Mouse (Mus musculus) testis, adult 2 months (tissue): Measurements from ENCODE around the gene Zdhhc24. TPM values are rescaled to one million over a fixed set of nuclear protein-coding genes. Genes with fewer than 3 reads are reported as not detected.

Experiments
- H3K27ac ChIP-seq: fragments of 200-500 bp; 2 replicates; pipeline ENCODE4 v1.5.1; 2012; ENCODE audit warnings: low read depth, low read length; ENCODE audit not compliant: control insufficient read depth, insufficient read depth
- H3K27me3 ChIP-seq: fragments of 200-500 bp; 2 replicates; pipeline ENCODE4 v1.6.1; 2012; ENCODE audit warnings: mild to moderate bottlenecking, low read length, moderate library complexity; ENCODE audit not compliant: control insufficient read depth, insufficient read depth
- H3K36me3 ChIP-seq: fragments of 200-500 bp; 2 replicates; pipeline ENCODE4 v1.6.1; 2012; ENCODE audit warnings: mild to moderate bottlenecking, low read length; ENCODE audit not compliant: control insufficient read depth, insufficient read depth
- H3K4me1 ChIP-seq: fragments of 200-500 bp; 2 replicates; pipeline ENCODE4 v1.6.1; 2012; ENCODE audit warnings: low read length; ENCODE audit not compliant: control insufficient read depth, insufficient read depth
- H3K4me3 ChIP-seq: fragments of 200-500 bp; 2 replicates; pipeline ENCODE4 v1.5.1; 2012; ENCODE audit warnings: low read depth, mild to moderate bottlenecking, low read length, moderate library complexity, mixed read lengths; ENCODE audit not compliant: control insufficient read depth
- CTCF ChIP-seq: fragments of 200-500 bp; IDR thresholded peaks from 2 replicates; pipeline ENCODE4 v1.5.1; 2012; ENCODE audit warnings: low read depth, mild to moderate bottlenecking, inconsistent platforms, low read length, moderate library complexity; ENCODE audit not compliant: control insufficient read depth, insufficient read depth, insufficient replicate concordance
- POLR2A ChIP-seq: fragments of 200-500 bp; IDR thresholded peaks from 2 replicates; pipeline ENCODE4 v1.6.1; 2012; ENCODE audit warnings: low read depth, mild to moderate bottlenecking, inconsistent platforms, low read length, moderate library complexity; ENCODE audit not compliant: control insufficient read depth
- polyA plus RNA-seq: library from polyadenylated mRNA; depleted of rRNA; stranded (reverse); fragments of >200 nt; gene quantifications from 2 replicates; pipeline ENCODE4 v1.2.3, GENCODE M21; 2012; rRNA removed

Gene Zdhhc24
- polyA plus RNA-seq, result 9.2 and 10.7 TPM in 2 replicates

DNA sequence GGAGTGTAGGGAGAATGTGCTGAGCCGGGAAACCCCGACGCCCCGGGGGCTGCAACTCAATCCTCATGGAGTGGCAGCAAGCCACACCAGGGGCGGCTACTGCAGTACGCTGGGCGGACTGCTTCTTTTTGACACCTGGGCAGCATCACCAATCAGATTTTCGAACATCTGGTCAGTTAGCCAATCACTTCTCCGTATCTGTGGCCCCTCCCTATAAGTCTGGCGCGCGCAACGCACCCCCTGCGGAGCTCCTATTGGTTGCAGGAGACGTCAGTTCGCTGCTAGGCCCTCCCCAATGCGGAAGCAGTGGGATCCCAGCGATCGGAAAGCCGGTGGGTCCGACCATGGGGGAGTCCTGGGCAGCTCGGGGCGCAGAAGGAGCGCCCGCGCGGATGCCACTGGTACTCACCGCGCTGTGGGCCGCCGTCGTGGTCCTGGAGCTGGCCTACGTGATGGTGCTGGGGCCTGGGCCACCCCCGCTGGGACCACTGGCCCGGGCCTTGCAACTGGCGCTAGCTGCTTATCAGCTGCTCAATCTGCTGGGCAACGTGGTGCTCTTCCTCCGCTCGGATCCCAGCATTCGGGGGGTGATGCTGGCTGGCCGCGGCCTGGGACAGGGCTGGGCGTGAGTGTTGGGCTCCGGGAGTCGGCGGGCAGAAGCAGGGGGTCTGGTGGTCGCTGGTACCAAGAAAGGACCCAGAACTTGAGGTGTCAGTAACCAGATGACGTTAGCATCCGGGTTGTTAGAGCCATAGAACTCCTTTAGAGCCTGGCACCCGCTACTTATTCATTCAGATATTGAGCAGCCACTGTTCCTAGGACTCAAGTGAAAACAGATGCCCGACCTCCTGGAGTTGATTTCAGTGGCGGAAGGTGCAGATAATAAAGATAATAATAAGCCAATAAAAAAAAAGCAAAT is at the start of gene Zdhhc24:
Gene Zdhhc24 (plus strand): TSS at position 264 of the 919 bp plus-strand sequence.
- Histone ChIP-seq H3K27me3 (no peaks in the 10 kb centered on the region), H3K4me3 (peak within 1 kb of the TSS; percentile 99), H3K4me1 (peaks cover 10% of the 10 kb centered on the region), H3K36me3 (no peaks in the 10 kb centered on the region), H3K27ac (peak within 1 kb of the TSS; percentile 77)
- TF ChIP-seq CTCF (no peak), POLR2A (peak; percentile 37; the same call in 1 of the 2 replicates)

DNA sequence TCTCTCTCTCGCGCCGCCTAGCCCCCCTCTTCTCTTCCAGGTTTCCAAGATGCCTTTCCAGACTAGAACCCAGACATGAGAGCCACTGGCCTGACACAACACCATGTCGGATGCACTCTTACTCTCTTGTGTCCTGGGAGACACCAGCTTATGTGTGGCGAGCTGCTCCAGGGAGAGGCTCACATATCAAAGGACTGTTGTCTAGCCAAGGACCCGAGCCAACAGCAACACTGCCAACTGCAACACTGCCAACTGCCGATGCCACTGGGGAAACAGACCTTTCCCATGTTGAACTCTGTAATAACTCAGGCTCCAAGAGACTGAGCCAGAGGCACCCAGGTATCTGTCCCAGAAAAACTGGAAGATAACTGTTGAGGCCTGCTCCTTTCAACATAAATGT is 49.3 kb upstream of the Zdhhc24 start:
- H3K4me3 ChIP-seq, result no peak overlapping the region
- no peaks in the 10 kb centered on the region for H3K27me3 ChIP-seq
- H3K27ac ChIP-seq, result no peak overlapping the region
- no peaks in the 10 kb centered on the region for H3K36me3 ChIP-seq
- peaks cover 5% of the 10 kb centered on the region for H3K4me1 ChIP-seq
- no peak for TF ChIP-seq CTCF
- TF ChIP-seq POLR2A, result no peak

DNA sequence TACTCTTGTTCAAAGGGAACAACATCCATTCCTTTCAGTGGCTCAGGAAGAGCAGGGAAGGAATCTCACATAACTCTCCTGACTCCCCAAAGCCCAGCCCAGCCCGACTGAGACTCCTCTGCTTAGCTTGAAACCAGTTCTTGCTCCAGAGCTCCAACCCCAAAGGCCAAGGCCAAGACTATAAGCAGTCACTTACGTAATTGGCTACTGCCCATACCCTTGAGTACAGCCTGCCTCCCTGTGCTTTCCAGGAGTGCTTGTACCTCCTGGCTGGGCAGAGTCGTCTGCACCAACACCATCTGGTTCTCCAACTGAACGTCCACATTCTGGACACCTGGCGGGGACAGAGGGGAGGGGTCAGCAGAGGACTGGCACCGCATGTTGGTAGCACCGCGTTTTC is 44.5 kb upstream of the Zdhhc24 start:
- no peak overlapping the region for H3K27ac ChIP-seq
- no peaks in the 10 kb centered on the region for H3K36me3 ChIP-seq
- H3K4me1 ChIP-seq, result peaks cover 16% of the 10 kb centered on the region
- TF ChIP-seq CTCF (no peak), POLR2A (no peak)
- no peak overlapping the region for H3K4me3 ChIP-seq
- no peaks in the 10 kb centered on the region for H3K27me3 ChIP-seq

DNA sequence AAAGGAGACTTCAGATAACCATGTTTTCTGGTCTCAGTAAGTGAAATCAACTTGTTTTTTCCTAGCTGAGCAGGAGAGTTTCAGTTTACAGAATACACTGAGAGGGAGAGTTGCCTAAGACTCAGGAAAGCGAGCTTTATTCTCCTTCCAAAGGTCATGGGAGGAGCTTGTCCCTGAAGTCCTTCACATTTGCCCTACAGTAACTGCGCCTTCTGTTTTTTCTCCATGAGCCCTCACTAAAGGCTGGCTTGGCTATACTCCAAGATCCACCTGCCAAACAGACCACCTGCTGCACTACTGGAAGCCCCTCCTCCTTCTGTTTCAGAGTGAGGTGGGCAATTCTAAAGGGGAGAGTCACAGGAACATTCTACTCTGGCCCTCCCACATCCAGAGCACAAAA is 42.4 kb upstream of the Zdhhc24 start:
- Histone ChIP-seq H3K36me3 (no peaks in the 10 kb centered on the region; the same call in none of the 2 replicates), H3K27me3 (no peaks in the 10 kb centered on the region), H3K4me1 (peaks cover 21% of the 10 kb centered on the region), H3K27ac (no peak overlapping the region), H3K4me3 (no peak overlapping the region)
- TF ChIP-seq CTCF (no peak), POLR2A (no peak)

- TF ChIP-seq CTCF (no peak), POLR2A (no peak)
- H3K36me3 ChIP-seq, result no peaks in the 10 kb centered on the region; the same call in none of the 2 replicates
- H3K4me1 ChIP-seq, result peaks cover 21% of the 10 kb centered on the region
- no peak overlapping the region for H3K4me3 ChIP-seq
- H3K27me3 ChIP-seq, result no peaks in the 10 kb centered on the region
- no peak overlapping the region for H3K27ac ChIP-seq
These were observed 41.4 kb upstream of the Zdhhc24 start for GRCm38 (mm10) chr19:4837049-4837448.

- TF ChIP-seq CTCF, result no peak
- no peak for TF ChIP-seq POLR2A
- Histone ChIP-seq H3K4me1 (peaks cover 21% of the 10 kb centered on the region), H3K27me3 (no peaks in the 10 kb centered on the region), H3K4me3 (peak overlapping the region; percentile 83), H3K27ac (peak overlapping the region; percentile 83), H3K36me3 (no peaks in the 10 kb centered on the region; the same call in none of the 2 replicates)
These were observed 39.8 kb upstream of the Zdhhc24 start for GRCm38 (mm10) chr19:4838526-4839140.

GRCm38 (mm10) chr19:4839149-4839548 is 39.3 kb upstream of the Zdhhc24 start, which contains the start of the genes Ccs and Ccdc87:
Gene Ccs (minus strand): TSS chr19:4839332.
Gene Ccdc87 (plus strand): TSS chr19:4839366.
- H3K4me1 ChIP-seq, result peaks cover 21% of the 10 kb centered on the region
- TF ChIP-seq POLR2A, result peak; percentile 85
- peak; percentile 3; the same call in 1 of the 2 replicates for TF ChIP-seq CTCF
- H3K27me3 ChIP-seq, result no peaks in the 10 kb centered on the region
- peak within 1 kb of the TSS; percentile 83 for H3K27ac ChIP-seq
- H3K36me3 ChIP-seq, result no peaks in the 10 kb centered on the region; the same call in none of the 2 replicates
- H3K4me3 ChIP-seq, result peak within 1 kb of the TSS; percentile 83

DNA sequence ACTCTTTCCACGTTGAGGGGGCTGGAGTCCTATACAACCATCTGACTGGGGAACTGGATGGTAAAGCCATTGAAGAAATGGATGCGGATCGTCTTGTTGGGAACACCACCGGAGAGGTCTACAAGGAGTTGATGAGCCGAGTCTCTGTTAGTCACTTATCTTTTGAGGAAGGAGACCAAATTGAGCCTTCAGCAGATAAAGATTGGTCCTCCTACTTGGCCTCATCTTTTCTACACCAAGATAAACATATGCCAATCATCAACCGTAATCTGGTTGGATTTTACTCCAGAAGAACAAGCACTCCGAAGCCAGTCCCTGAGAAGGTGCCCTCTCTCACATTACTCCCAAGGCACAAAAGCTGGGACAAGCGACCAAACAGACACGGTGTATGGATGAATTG is 37.6 kb upstream of the Zdhhc24 start:
- Histone ChIP-seq H3K27me3 (no peaks in the 10 kb centered on the region), H3K36me3 (no peaks in the 10 kb centered on the region; the same call in none of the 2 replicates), H3K27ac (no peak overlapping the region), H3K4me3 (peak overlapping the region; percentile 83), H3K4me1 (peaks cover 21% of the 10 kb centered on the region)
- TF ChIP-seq POLR2A (no peak), CTCF (no peak)
